Mouse (Mus musculus): ENCODE results near the gene Sept11. TPM values are rescaled to one million over a fixed set of nuclear protein-coding genes. Genes with fewer than 3 reads are reported as not detected.

Gene Sept11
- polyA plus RNA-seq, 1 experiment = 171 TPM

GRCm38 (mm10) chr5:93171420-93171819 is 78.2 kb downstream of the Sept11 start:
- no peaks in the 10 kb centered on the region for H3K4me1 ChIP-seq (ENCODE audit: control insufficient read depth, insufficient read depth, low read length)
- no peak overlapping the region for H3K27ac ChIP-seq (ENCODE audit: insufficient read depth, low read depth, low read length)
- WGBS = 97% methylated on average over 15 of the region's 15 CpGs
- no peak for TF ChIP-seq CTCF (IDR thresholded peaks at IDR 0.05; ENCODE audit: insufficient read depth, low read depth, low read length)
- no peak for TF ChIP-seq POLR2A (IDR thresholded peaks at IDR 0.05; ENCODE audit: insufficient read depth, low read depth, low read length)
- no peak overlapping the region for H3K4me3 ChIP-seq (ENCODE audit: insufficient read depth, low read depth, low read length)

GRCm38 (mm10) chr5:93172536-93172935 is 79.3 kb downstream of the Sept11 start:
- Histone ChIP-seq H3K4me1 (ENCODE audit: control insufficient read depth, insufficient read depth, low read length) (no peaks in the 10 kb centered on the region), H3K27ac (ENCODE audit: insufficient read depth, low read depth, low read length) (no peak overlapping the region), H3K4me3 (ENCODE audit: insufficient read depth, low read depth, low read length) (no peak overlapping the region)
- 63% methylated on average over 6 of the region's 6 CpGs for WGBS
- TF ChIP-seq CTCF (IDR thresholded peaks at IDR 0.05; ENCODE audit: insufficient read depth, low read depth, low read length) (no peak), POLR2A (IDR thresholded peaks at IDR 0.05; ENCODE audit: insufficient read depth, low read depth, low read length) (no peak)

GRCm38 (mm10) chr5:93174675-93175074 is 81.4 kb downstream of the Sept11 start:
- Histone ChIP-seq H3K27ac (ENCODE audit: insufficient read depth, low read depth, low read length) (no peak overlapping the region), H3K4me1 (ENCODE audit: control insufficient read depth, insufficient read depth, low read length) (no peaks in the 10 kb centered on the region), H3K4me3 (ENCODE audit: insufficient read depth, low read depth, low read length) (no peak overlapping the region)
- no peak for TF ChIP-seq POLR2A (IDR thresholded peaks at IDR 0.05; ENCODE audit: insufficient read depth, low read depth, low read length)
- no peak for TF ChIP-seq CTCF (IDR thresholded peaks at IDR 0.05; ENCODE audit: insufficient read depth, low read depth, low read length)
- 85% methylated on average over 6 of the region's 6 CpGs for WGBS

- 68% methylated on average over 6 of the region's 6 CpGs for WGBS
- Histone ChIP-seq H3K27ac (ENCODE audit: insufficient read depth, low read depth, low read length) (no peak overlapping the region), H3K4me1 (ENCODE audit: control insufficient read depth, insufficient read depth, low read length) (no peaks in the 10 kb centered on the region), H3K4me3 (ENCODE audit: insufficient read depth, low read depth, low read length) (no peak overlapping the region)
- TF ChIP-seq POLR2A (IDR thresholded peaks at IDR 0.05; ENCODE audit: insufficient read depth, low read depth, low read length) = no peak
- TF ChIP-seq CTCF (IDR thresholded peaks at IDR 0.05; ENCODE audit: insufficient read depth, low read depth, low read length) = no peak
These were observed 85.4 kb downstream of the Sept11 start for GRCm38 (mm10) chr5:93178616-93179015.

GRCm38 (mm10) chr5:93180252-93180651 is 87.0 kb downstream of the Sept11 start:
- Histone ChIP-seq H3K4me1 (ENCODE audit: control insufficient read depth, insufficient read depth, low read length) (peaks cover 2% of the 10 kb centered on the region; the same call in 1 of the 2 replicates), H3K27ac (ENCODE audit: insufficient read depth, low read depth, low read length) (no peak overlapping the region), H3K4me3 (ENCODE audit: insufficient read depth, low read depth, low read length) (no peak overlapping the region)
- WGBS = 16% methylated on average over 2 of the region's 2 CpGs
- TF ChIP-seq POLR2A (IDR thresholded peaks at IDR 0.05; ENCODE audit: insufficient read depth, low read depth, low read length) (no peak), CTCF (IDR thresholded peaks at IDR 0.05; ENCODE audit: insufficient read depth, low read depth, low read length) (no peak)

GRCm38 (mm10) chr5:93183311-93183710 is 90.1 kb downstream of the Sept11 start:
- no peak overlapping the region for H3K27ac ChIP-seq (ENCODE audit: insufficient read depth, low read depth, low read length)
- 79% methylated on average over 6 of the region's 6 CpGs for WGBS
- peaks cover 2% of the 10 kb centered on the region; the same call in 1 of the 2 replicates for H3K4me1 ChIP-seq (ENCODE audit: control insufficient read depth, insufficient read depth, low read length)
- TF ChIP-seq CTCF (IDR thresholded peaks at IDR 0.05; ENCODE audit: insufficient read depth, low read depth, low read length) (no peak), POLR2A (IDR thresholded peaks at IDR 0.05; ENCODE audit: insufficient read depth, low read depth, low read length) (no peak)
- no peak overlapping the region for H3K4me3 ChIP-seq (ENCODE audit: insufficient read depth, low read depth, low read length)

GRCm38 (mm10) chr5:93184548-93184947 is 91.3 kb downstream of the Sept11 start:
- no peak overlapping the region for H3K27ac ChIP-seq (ENCODE audit: insufficient read depth, low read depth, low read length)
- peaks cover 2% of the 10 kb centered on the region; the same call in 1 of the 2 replicates for H3K4me1 ChIP-seq (ENCODE audit: control insufficient read depth, insufficient read depth, low read length)
- TF ChIP-seq POLR2A (IDR thresholded peaks at IDR 0.05; ENCODE audit: insufficient read depth, low read depth, low read length) = no peak
- TF ChIP-seq CTCF (IDR thresholded peaks at IDR 0.05; ENCODE audit: insufficient read depth, low read depth, low read length) = no peak
- no peak overlapping the region for H3K4me3 ChIP-seq (ENCODE audit: insufficient read depth, low read depth, low read length)
- 86% methylated on average over 6 of the region's 6 CpGs for WGBS

- 29% methylated on average over 3 of the region's 3 CpGs for WGBS
- TF ChIP-seq POLR2A (IDR thresholded peaks at IDR 0.05; ENCODE audit: insufficient read depth, low read depth, low read length) (no peak), CTCF (IDR thresholded peaks at IDR 0.05; ENCODE audit: insufficient read depth, low read depth, low read length) (no peak)
- Histone ChIP-seq H3K4me3 (ENCODE audit: insufficient read depth, low read depth, low read length) (no peak overlapping the region), H3K4me1 (ENCODE audit: control insufficient read depth, insufficient read depth, low read length) (peaks cover 1% of the 10 kb centered on the region; the same call in 1 of the 2 replicates), H3K27ac (ENCODE audit: insufficient read depth, low read depth, low read length) (no peak overlapping the region)
These were observed 96.4 kb downstream of the Sept11 start for GRCm38 (mm10) chr5:93189607-93190006.

GRCm38 (mm10) chr5:93190428-93190827 is 97.2 kb downstream of the Sept11 start:
- TF ChIP-seq POLR2A (IDR thresholded peaks at IDR 0.05; ENCODE audit: insufficient read depth, low read depth, low read length) (no peak), CTCF (IDR thresholded peaks at IDR 0.05; ENCODE audit: insufficient read depth, low read depth, low read length) (no peak)

GRCm38 (mm10) chr5:93198232-93198631 is 105.0 kb downstream of the Sept11 start:
- Histone ChIP-seq H3K4me1 (ENCODE audit: control insufficient read depth, insufficient read depth, low read length) (no peaks in the 10 kb centered on the region), H3K27ac (ENCODE audit: insufficient read depth, low read depth, low read length) (no peak overlapping the region), H3K4me3 (ENCODE audit: insufficient read depth, low read depth, low read length) (no peak overlapping the region)
- TF ChIP-seq POLR2A (IDR thresholded peaks at IDR 0.05; ENCODE audit: insufficient read depth, low read depth, low read length) (no peak), CTCF (IDR thresholded peaks at IDR 0.05; ENCODE audit: insufficient read depth, low read depth, low read length) (no peak)
- 79% methylated on average over 3 of the region's 3 CpGs for WGBS

More at GRCm38 (mm10) chr5:93190428-93190827, 97.2 kb downstream of the Sept11 start:
- Histone ChIP-seq H3K27ac (ENCODE audit: insufficient read depth, low read depth, low read length) (no peak overlapping the region), H3K4me3 (ENCODE audit: insufficient read depth, low read depth, low read length) (no peak overlapping the region), H3K4me1 (ENCODE audit: control insufficient read depth, insufficient read depth, low read length) (no peaks in the 10 kb centered on the region)
- WGBS = 94% methylated on average over 5 of the region's 5 CpGs

Measured in olfactory bulb, adult 2 months (tissue).